Mouse (Mus musculus): ENCODE data around the gene Tac4.

DNA sequence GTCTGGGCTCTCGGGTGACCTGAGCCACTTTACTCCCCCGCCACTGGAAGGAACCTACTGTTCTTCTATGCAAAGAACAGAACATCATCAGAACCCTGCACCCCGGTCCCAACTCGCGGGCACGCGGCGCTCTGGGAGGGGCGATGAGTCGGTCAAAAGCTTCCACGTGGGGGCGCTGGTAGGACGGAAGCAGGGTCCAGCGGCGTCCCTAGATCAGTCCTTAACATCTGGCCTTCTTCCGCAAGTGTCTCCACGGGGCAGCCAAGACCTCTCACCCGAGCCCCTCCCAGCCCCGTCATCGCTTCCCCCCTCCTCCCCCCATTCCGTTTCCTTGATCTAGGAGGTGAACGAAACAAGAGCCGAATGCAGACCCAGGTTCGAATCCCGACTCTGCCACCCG, 2.8 kb upstream of the Tac4 start:
- TF ChIP-seq CTCF (conservative IDR thresholded peaks at IDR 0.05; ENCODE audit: insufficient read depth, insufficient read length, low read depth, low read length) (peak; percentile 53), POLR2A (IDR thresholded peaks at IDR 0.05; ENCODE audit: low read depth, low read length) (no peak)
